Mouse (Mus musculus): ENCODE data around the gene Spink4. TPM values are rescaled to one million over a fixed set of nuclear protein-coding genes. Genes with fewer than 3 reads are reported as not detected.
"Not testable (repeated sequence)": the region's sequence is repeated elsewhere in the genome, so short reads cannot be mapped to it uniquely, and the experiment has no call there.

Gene Spink4
- polyA plus RNA-seq, 1 experiment from 2014 or later = 309 TPM

- H3K9ac ChIP-seq = no peak overlapping the region
- no peak overlapping the region for H3K4me2 ChIP-seq (replicated peaks)
- H3K4me3 ChIP-seq (replicated peaks) = no peak overlapping the region
- no peak overlapping the region for H3K27ac ChIP-seq
- no peaks in the 10 kb centered on the region for H3K27me3 ChIP-seq (replicated peaks)
- no peaks in the 10 kb centered on the region; the same call in 1 of the 2 replicates for H3K4me1 ChIP-seq (replicated peaks)
- ATAC-seq = peak; percentile 60; the same call in 1 of the 2 replicates
- H3K36me3 ChIP-seq = no peaks in the 10 kb centered on the region
- no peaks in the 10 kb centered on the region for H3K9me3 ChIP-seq
Observed at GRCm38 (mm10) chr4:40914287-40914867, 5.5 kb upstream of the Spink4 start.

GRCm38 (mm10) chr4:40915947-40916346 is 3.9 kb upstream of the Spink4 start:
- WGBS = 82% methylated on average over 5 of the region's 5 CpGs
- no peaks in the 10 kb centered on the region for H3K9me3 ChIP-seq
- no peak overlapping the region for H3K4me3 ChIP-seq (replicated peaks)
- H3K27me3 ChIP-seq (replicated peaks) = no peaks in the 10 kb centered on the region
- H3K4me1 ChIP-seq (replicated peaks) = no peaks in the 10 kb centered on the region; the same call in 1 of the 2 replicates
- no peak for ATAC-seq
- H3K4me2 ChIP-seq (replicated peaks) = no peak overlapping the region
- no peak overlapping the region for H3K9ac ChIP-seq
- H3K36me3 ChIP-seq = no peaks in the 10 kb centered on the region
- H3K27ac ChIP-seq = no peak overlapping the region

- no peak for ATAC-seq
Observed at GRCm38 (mm10) chr4:40916592-40917155, 3.2 kb upstream of the Spink4 start.

GRCm38 (mm10) chr4:40920576-40920975 is 724 bp downstream of the Spink4 start:
- H3K9me3 ChIP-seq = no peaks in the 10 kb centered on the region
- H3K4me3 ChIP-seq (replicated peaks) = no peak overlapping the region
- no peak overlapping the region for H3K27ac ChIP-seq
- H3K4me1 ChIP-seq (replicated peaks) = no peaks in the 10 kb centered on the region; the same call in 1 of the 2 replicates
- no peak overlapping the region for H3K4me2 ChIP-seq (replicated peaks)
- H3K9ac ChIP-seq = no peak overlapping the region
- no peaks in the 10 kb centered on the region for H3K27me3 ChIP-seq (replicated peaks)
- no peak for ATAC-seq
- H3K36me3 ChIP-seq = no peaks in the 10 kb centered on the region
- 88% methylated on average over 2 of the region's 2 CpGs for WGBS

More at GRCm38 (mm10) chr4:40916592-40917155, 3.2 kb upstream of the Spink4 start:
- Histone ChIP-seq H3K36me3 (no peaks in the 10 kb centered on the region), H3K9ac (no peak overlapping the region), H3K27ac (no peak overlapping the region), H3K9me3 (no peaks in the 10 kb centered on the region), H3K4me3 (replicated peaks) (no peak overlapping the region), H3K27me3 (replicated peaks) (no peaks in the 10 kb centered on the region), H3K4me1 (replicated peaks) (no peaks in the 10 kb centered on the region; the same call in 1 of the 2 replicates), H3K4me2 (replicated peaks) (no peak overlapping the region)
- WGBS = 93% methylated on average over 7 of the region's 7 CpGs

GRCm38 (mm10) chr4:40921288-40921687 is 1.4 kb downstream of the Spink4 start:
- ATAC-seq = no peak

GRCm38 (mm10) chr4:40923087-40923651 is 3.3 kb downstream of the Spink4 start:
- Histone ChIP-seq H3K4me3 (replicated peaks) (no peak overlapping the region), H3K4me1 (replicated peaks) (no peaks in the 10 kb centered on the region; the same call in 1 of the 2 replicates), H3K27me3 (replicated peaks) (no peaks in the 10 kb centered on the region), H3K27ac (no peak overlapping the region), H3K9me3 (no peaks in the 10 kb centered on the region), H3K9ac (no peak overlapping the region), H3K36me3 (no peaks in the 10 kb centered on the region), H3K4me2 (replicated peaks) (no peak overlapping the region)
- ATAC-seq = no peak
- WGBS = 73% methylated on average over 6 of the region's 6 CpGs

More at GRCm38 (mm10) chr4:40921288-40921687, 1.4 kb downstream of the Spink4 start:
- Histone ChIP-seq H3K36me3 (no peaks in the 10 kb centered on the region), H3K4me1 (replicated peaks) (no peaks in the 10 kb centered on the region; the same call in 1 of the 2 replicates), H3K4me3 (replicated peaks) (no peak overlapping the region), H3K4me2 (replicated peaks) (no peak overlapping the region), H3K9me3 (no peaks in the 10 kb centered on the region), H3K27ac (no peak overlapping the region), H3K9ac (no peak overlapping the region), H3K27me3 (replicated peaks) (no peaks in the 10 kb centered on the region)
- WGBS = 71% methylated on average over 3 of the region's 3 CpGs

- H3K9me3 ChIP-seq = no peaks in the 10 kb centered on the region
- no peaks in the 10 kb centered on the region for H3K4me1 ChIP-seq (replicated peaks)
- 60% methylated on average over 3 of the region's 3 CpGs for WGBS
- no peaks in the 10 kb centered on the region for H3K36me3 ChIP-seq
- H3K4me3 ChIP-seq (replicated peaks) = no peak overlapping the region
- no peaks in the 10 kb centered on the region for H3K27me3 ChIP-seq (replicated peaks)
- ATAC-seq = no peak
- no peak overlapping the region for H3K9ac ChIP-seq
- no peak overlapping the region for H3K27ac ChIP-seq
- H3K4me2 ChIP-seq (replicated peaks) = no peak overlapping the region
Observed at GRCm38 (mm10) chr4:40925568-40925967, 5.7 kb downstream of the Spink4 start.

- H3K27me3 ChIP-seq (replicated peaks) = no peaks in the 10 kb centered on the region
- 89% methylated on average over 7 of the region's 7 CpGs for WGBS
- no peak for ATAC-seq
Observed at GRCm38 (mm10) chr4:40929046-40929445, 9.2 kb downstream of the Spink4 start.

GRCm38 (mm10) chr4:40933694-40934093 is 13.8 kb downstream of the Spink4 start:
- Histone ChIP-seq H3K9ac (no peak overlapping the region), H3K4me1 (replicated peaks) (no peaks in the 10 kb centered on the region), H3K27ac (no peak overlapping the region), H3K27me3 (replicated peaks) (no peaks in the 10 kb centered on the region), H3K36me3 (peaks cover 32% of the 10 kb centered on the region), H3K9me3 (no peaks in the 10 kb centered on the region), H3K4me2 (replicated peaks) (no peak overlapping the region), H3K4me3 (replicated peaks) (no peak overlapping the region)
- ATAC-seq = no peak
- WGBS = 75% methylated on average over 5 of the region's 5 CpGs

More at GRCm38 (mm10) chr4:40929046-40929445, 9.2 kb downstream of the Spink4 start:
- Histone ChIP-seq H3K36me3 (0 out of 2 replicates have a peak, but pooled peaks cover 8% of the 10 kb centered on the region), H3K4me3 (replicated peaks) (no peak overlapping the region), H3K4me2 (replicated peaks) (no peak overlapping the region), H3K4me1 (replicated peaks) (no peaks in the 10 kb centered on the region), H3K9ac (no peak overlapping the region), H3K27ac (no peak overlapping the region), H3K9me3 (no peaks in the 10 kb centered on the region)

GRCm38 (mm10) chr4:40934369-40934768 is 14.5 kb downstream of the Spink4 start:
- H3K4me3 ChIP-seq (replicated peaks); H3K27me3 ChIP-seq (replicated peaks); H3K4me1 ChIP-seq (replicated peaks); H3K9me3 ChIP-seq; ATAC-seq; H3K27ac ChIP-seq; H3K4me2 ChIP-seq (replicated peaks); H3K9ac ChIP-seq: not testable (repeated sequence)
- peaks cover 38% of the 10 kb centered on the region for H3K36me3 ChIP-seq
- WGBS = 82% methylated on average over 3 of the region's 3 CpGs

GRCm38 (mm10) chr4:40936175-40936839 is 16.5 kb downstream of the Spink4 start:
- WGBS = 89% methylated on average over 9 of the region's 9 CpGs
- Histone ChIP-seq H3K9ac (no peak overlapping the region), H3K27ac (no peak overlapping the region), H3K9me3 (no peaks in the 10 kb centered on the region), H3K4me2 (replicated peaks) (no peak overlapping the region), H3K27me3 (replicated peaks) (no peaks in the 10 kb centered on the region), H3K36me3 (peaks cover 53% of the 10 kb centered on the region), H3K4me1 (replicated peaks) (no peaks in the 10 kb centered on the region), H3K4me3 (replicated peaks) (no peak overlapping the region)
- ATAC-seq = no peak

- H3K4me1 ChIP-seq (replicated peaks) = no peaks in the 10 kb centered on the region
- ATAC-seq = no peak
- peaks cover 54% of the 10 kb centered on the region for H3K36me3 ChIP-seq
- H3K9ac ChIP-seq = no peak overlapping the region
- no peaks in the 10 kb centered on the region for H3K27me3 ChIP-seq (replicated peaks)
- H3K4me3 ChIP-seq (replicated peaks) = no peak overlapping the region
- no peak overlapping the region for H3K4me2 ChIP-seq (replicated peaks)
- no peak overlapping the region for H3K27ac ChIP-seq
- no peaks in the 10 kb centered on the region for H3K9me3 ChIP-seq
- 93% methylated on average over 5 of the region's 5 CpGs for WGBS
Observed at GRCm38 (mm10) chr4:40938793-40939192, 18.9 kb downstream of the Spink4 start.
